Mouse (Mus musculus) lung, embryonic 15.5 days (tissue): ENCODE measurements around the gene Otud7a. TPM values are rescaled to one million over a fixed set of nuclear protein-coding genes. Genes with fewer than 3 reads are reported as not detected.

Experiments used
- ATAC-seq: fragments of 200-750 bp; cut with Nextera tagmentation; 2 replicates; pipeline ENCODE4 v1.8.0; 2017; ENCODE audit warnings: moderate number of reproducible peaks, borderline replicate concordance; ENCODE audit not compliant: low FRiP score, low TSS enrichment; ENCODE audit errors: extremely low read depth
- H3K27ac ChIP-seq: fragments of 300-500 bp; sonication (generic); 2 replicates; pipeline ENCODE4 v1.5.1; 2015; ENCODE audit warnings: moderate library complexity, mild to moderate bottlenecking, inconsistent platforms
- H3K27me3 ChIP-seq: fragments of 300-500 bp; sonication (generic); 2 replicates; pipeline ENCODE4 v1.6.1; 2015; ENCODE audit warnings: inconsistent platforms
- H3K36me3 ChIP-seq: fragments of 300-500 bp; sonication (generic); 2 replicates; pipeline ENCODE4 v1.6.1; 2015; ENCODE audit warnings: inconsistent platforms
- H3K4me1 ChIP-seq: fragments of 300-500 bp; sonication (generic); 2 replicates; pipeline ENCODE4 v1.6.1; 2015; ENCODE audit warnings: inconsistent platforms
- H3K4me2 ChIP-seq: fragments of 300-500 bp; sonication (generic); 2 replicates; pipeline ENCODE4 v1.6.1; 2015; ENCODE audit warnings: inconsistent platforms, mild to moderate bottlenecking, moderate library complexity
- H3K4me3 ChIP-seq: fragments of 300-500 bp; sonication (generic); 2 replicates; pipeline ENCODE4 v1.5.1; 2015; ENCODE audit warnings: mild to moderate bottlenecking, inconsistent platforms
- H3K9ac ChIP-seq: fragments of 300-500 bp; sonication (generic); 2 replicates; pipeline ENCODE4 v1.6.1; 2015; ENCODE audit warnings: inconsistent platforms
- H3K9me3 ChIP-seq: fragments of 300-500 bp; sonication (generic); 2 replicates; pipeline ENCODE4 v1.6.1; 2016; ENCODE audit warnings: inconsistent platforms
- WGBS: fragments of 180-500 bp; shearing (Covaris S2); methylation state at CpG from one replicate; pipeline ENCODE4 v1.1.7; 2015; 5-methylcytosine and 5-hydroxymethylcytosine counted together
- polyA plus RNA-seq: library from polyadenylated mRNA; unstranded; fragments of >200 nt; fragmentation: Nextera tagmentation; extraction: Ambion mirVana; gene quantifications from 2 replicates; pipeline ENCODE4 v1.2.1, GENCODE M21; 2015

Gene Otud7a
- polyA plus RNA-seq, 1 experiment from 2014 or later = 0.19 TPM

DNA sequence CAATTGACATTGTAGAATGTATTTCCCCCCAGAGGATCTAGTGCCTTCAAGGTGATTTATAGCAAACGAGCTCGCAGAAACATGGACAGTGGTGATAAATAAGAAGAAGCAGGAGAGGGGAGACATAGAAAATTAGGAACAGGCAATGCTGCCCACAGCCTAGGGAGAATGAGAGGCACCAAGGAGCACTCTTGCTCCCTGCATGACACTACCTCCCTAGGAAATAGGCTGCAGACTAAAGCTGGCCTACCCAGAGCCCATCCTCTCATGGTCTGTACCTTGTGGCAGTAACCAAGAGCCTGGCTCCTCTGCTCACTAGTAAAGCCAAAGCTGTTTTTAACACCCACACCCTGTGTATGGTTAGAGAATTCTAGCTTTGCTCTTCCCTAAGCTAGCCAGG lies 138.8 kb downstream of the Otud7a start:
- no peak overlapping the region for H3K4me3 ChIP-seq
- H3K4me2 ChIP-seq = no peak overlapping the region
- no peak overlapping the region for H3K27ac ChIP-seq
- ATAC-seq = no peak
- H3K4me1 ChIP-seq = no peaks in the 10 kb centered on the region
- WGBS = 84% methylated on average over 2 of the region's 2 CpGs
- no peaks in the 10 kb centered on the region for H3K36me3 ChIP-seq
- no peak overlapping the region for H3K9ac ChIP-seq
- H3K9me3 ChIP-seq = no peaks in the 10 kb centered on the region
- no peaks in the 10 kb centered on the region for H3K27me3 ChIP-seq

DNA sequence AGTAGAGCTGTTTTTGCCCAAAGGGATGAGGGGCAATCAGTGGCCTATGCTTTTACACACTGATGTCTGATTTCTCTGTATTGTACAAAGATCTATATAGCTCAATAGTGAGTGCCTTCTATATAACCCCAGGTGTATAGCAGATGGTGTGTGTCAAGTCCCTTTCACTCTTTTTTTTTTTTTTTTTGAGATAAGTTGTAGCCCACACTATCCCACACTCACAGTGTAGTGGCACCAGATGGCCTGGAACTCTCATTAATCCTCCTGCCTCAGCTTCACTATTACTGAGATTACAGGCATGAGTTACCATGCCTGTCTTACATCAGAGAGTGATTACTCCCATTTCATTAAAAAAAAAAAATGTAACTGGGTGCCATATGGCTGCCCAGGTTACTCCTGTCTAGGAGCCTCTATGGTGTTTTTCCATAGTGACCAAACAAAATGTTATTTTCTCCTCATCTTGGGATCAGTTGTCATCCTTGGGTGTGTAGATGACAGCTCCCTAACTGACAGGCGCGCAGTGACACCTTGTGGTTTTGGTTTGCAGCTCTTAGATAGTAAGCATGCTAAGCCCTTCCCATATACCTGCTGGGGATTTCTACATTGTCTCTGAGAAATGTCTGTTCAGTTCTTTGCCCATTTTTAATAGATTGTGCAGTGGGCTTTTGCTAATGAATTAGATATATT lies 141.8 kb downstream of the Otud7a start:
- Histone ChIP-seq H3K9ac (no peak overlapping the region), H3K27ac (no peak overlapping the region), H3K4me3 (no peak overlapping the region), H3K9me3 (no peaks in the 10 kb centered on the region), H3K36me3 (no peaks in the 10 kb centered on the region), H3K4me1 (no peaks in the 10 kb centered on the region), H3K4me2 (no peak overlapping the region), H3K27me3 (no peaks in the 10 kb centered on the region)
- WGBS = 58% methylated on average over 2 of the region's 2 CpGs
- no peak for ATAC-seq

- Histone ChIP-seq H3K9me3 (no peaks in the 10 kb centered on the region), H3K4me3 (no peak overlapping the region), H3K27ac (no peak overlapping the region), H3K9ac (no peak overlapping the region), H3K4me2 (no peak overlapping the region), H3K27me3 (no peaks in the 10 kb centered on the region), H3K36me3 (no peaks in the 10 kb centered on the region), H3K4me1 (no peaks in the 10 kb centered on the region)
- 58% methylated on average over 2 of the region's 2 CpGs for WGBS
- no peak for ATAC-seq
Observed at GRCm38 (mm10) chr7:63590305-63590704, 145.8 kb downstream of the Otud7a start.

DNA sequence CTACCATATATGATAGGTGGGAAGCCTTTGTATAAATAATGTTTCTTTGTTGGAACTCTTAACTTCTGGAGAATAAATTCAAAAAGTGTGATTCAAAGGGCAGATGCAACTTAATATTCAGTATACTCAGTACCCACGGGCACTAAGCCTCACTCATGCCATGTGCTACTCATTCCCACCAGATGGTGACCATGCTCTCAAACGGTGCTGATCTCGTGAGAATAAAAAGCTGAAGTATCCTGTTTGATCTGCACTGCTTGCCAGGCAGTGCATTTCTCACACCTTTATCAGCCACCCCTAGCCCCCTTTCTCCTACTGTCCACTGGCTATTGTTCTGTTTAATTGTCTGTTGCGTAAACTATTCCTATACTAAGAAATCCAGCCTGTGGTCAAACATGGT lies 146.8 kb downstream of the Otud7a start:
- no peak overlapping the region for H3K4me2 ChIP-seq
- H3K27ac ChIP-seq = no peak overlapping the region
- no peaks in the 10 kb centered on the region for H3K36me3 ChIP-seq
- H3K27me3 ChIP-seq = no peaks in the 10 kb centered on the region
- no peaks in the 10 kb centered on the region for H3K9me3 ChIP-seq
- H3K4me1 ChIP-seq = no peaks in the 10 kb centered on the region
- H3K4me3 ChIP-seq = no peak overlapping the region
- H3K9ac ChIP-seq = no peak overlapping the region
- WGBS = 61% methylated on average over 4 of the region's 4 CpGs
- no peak for ATAC-seq

DNA sequence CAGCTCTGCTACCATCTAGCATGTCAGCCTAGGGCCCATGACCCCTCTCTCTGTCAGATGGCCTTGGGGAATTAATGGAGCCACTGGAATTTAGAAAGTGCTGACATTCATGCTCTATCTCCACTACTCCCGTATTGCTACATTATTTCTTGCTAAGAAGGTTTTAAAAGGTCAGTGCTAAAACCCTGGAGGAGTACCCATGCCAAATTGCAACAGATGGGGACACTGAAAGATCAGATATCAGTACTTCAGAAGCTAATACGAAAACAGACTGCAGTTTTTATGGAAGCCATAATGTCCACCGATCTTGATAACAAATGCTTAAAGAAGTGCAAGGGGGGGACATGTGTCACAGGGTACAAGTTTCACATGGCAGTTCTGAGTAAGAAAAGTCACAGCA lies 147.5 kb downstream of the Otud7a start:
- ATAC-seq = no peak
- no peaks in the 10 kb centered on the region for H3K36me3 ChIP-seq
- 60% methylated on average over 3 of the region's 3 CpGs for WGBS
- H3K27me3 ChIP-seq = no peaks in the 10 kb centered on the region
- H3K4me3 ChIP-seq = no peak overlapping the region
- no peak overlapping the region for H3K27ac ChIP-seq
- H3K4me2 ChIP-seq = no peak overlapping the region
- H3K4me1 ChIP-seq = no peaks in the 10 kb centered on the region
- H3K9ac ChIP-seq = no peak overlapping the region
- no peaks in the 10 kb centered on the region for H3K9me3 ChIP-seq

DNA sequence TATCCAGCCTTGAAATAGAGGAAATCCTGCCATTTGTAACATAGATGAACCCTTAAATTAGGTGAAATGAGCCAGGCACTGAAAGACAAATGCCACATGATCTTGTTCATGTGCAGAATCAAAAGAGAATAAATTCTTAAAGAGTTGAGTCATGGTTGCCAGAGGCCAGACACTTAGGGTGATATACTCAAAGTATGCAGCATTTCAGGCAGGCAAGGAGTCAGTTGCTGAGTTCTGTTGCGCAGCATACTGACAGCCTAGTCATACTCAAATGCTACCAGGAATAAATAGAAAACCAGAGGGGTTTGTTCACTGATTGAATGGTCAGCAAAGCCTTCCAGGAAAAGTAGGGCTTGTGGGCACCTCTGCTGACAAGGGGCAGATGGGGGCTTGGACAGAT lies 160.3 kb downstream of the Otud7a start:
- Histone ChIP-seq H3K36me3 (no peaks in the 10 kb centered on the region), H3K4me3 (no peak overlapping the region), H3K4me2 (no peak overlapping the region), H3K27ac (no peak overlapping the region), H3K4me1 (no peaks in the 10 kb centered on the region), H3K9me3 (no peaks in the 10 kb centered on the region), H3K27me3 (no peaks in the 10 kb centered on the region), H3K9ac (no peak overlapping the region)
- ATAC-seq = no peak
- 81% methylated on average over 1 of the region's 1 CpGs for WGBS

- ATAC-seq = no peak
- H3K27me3 ChIP-seq = no peaks in the 10 kb centered on the region
- H3K9me3 ChIP-seq = no peaks in the 10 kb centered on the region
- H3K27ac ChIP-seq = no peak overlapping the region
- H3K4me2 ChIP-seq = no peak overlapping the region
- H3K9ac ChIP-seq = no peak overlapping the region
- H3K36me3 ChIP-seq = no peaks in the 10 kb centered on the region
- H3K4me1 ChIP-seq = no peaks in the 10 kb centered on the region
- no peak overlapping the region for H3K4me3 ChIP-seq
- WGBS = 80% methylated on average over 3 of the region's 3 CpGs
Observed at GRCm38 (mm10) chr7:63617018-63617417, 172.5 kb downstream of the Otud7a start.

- Histone ChIP-seq H3K4me3 (no peak overlapping the region), H3K9ac (no peak overlapping the region), H3K9me3 (no peaks in the 10 kb centered on the region), H3K4me1 (no peaks in the 10 kb centered on the region), H3K27ac (no peak overlapping the region), H3K27me3 (no peaks in the 10 kb centered on the region), H3K4me2 (no peak overlapping the region), H3K36me3 (no peaks in the 10 kb centered on the region)
- WGBS = 85% methylated on average over 5 of the region's 5 CpGs
- no peak for ATAC-seq
Observed at GRCm38 (mm10) chr7:63620776-63621340, 176.3 kb downstream of the Otud7a start.

DNA sequence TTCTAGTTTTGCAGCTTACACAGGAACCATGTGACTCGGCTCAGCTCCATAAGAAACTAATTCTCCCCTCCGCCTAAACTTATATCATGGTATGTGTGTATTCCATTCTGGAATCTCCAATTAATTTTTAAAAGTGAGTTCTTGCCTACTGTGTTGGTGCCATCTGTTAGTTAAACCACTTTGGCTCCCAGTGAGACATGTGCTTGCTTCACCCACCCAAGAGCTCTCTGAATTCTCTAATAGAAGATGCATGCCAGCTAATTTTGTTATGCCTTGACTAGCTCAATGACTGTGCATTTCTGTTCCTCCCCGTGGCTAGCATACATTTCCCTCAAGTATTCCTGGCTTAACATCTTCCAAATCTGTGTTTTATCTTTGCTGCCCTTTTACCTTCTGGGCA lies 193.1 kb downstream of the Otud7a start:
- no peak for ATAC-seq
- H3K27ac ChIP-seq = no peak overlapping the region
- no peaks in the 10 kb centered on the region for H3K36me3 ChIP-seq
- no peaks in the 10 kb centered on the region for H3K4me1 ChIP-seq
- no peak overlapping the region for H3K4me3 ChIP-seq
- no peak overlapping the region for H3K4me2 ChIP-seq
- H3K9ac ChIP-seq = no peak overlapping the region
- WGBS = 79% methylated on average over 3 of the region's 3 CpGs
- H3K27me3 ChIP-seq = no peaks in the 10 kb centered on the region
- H3K9me3 ChIP-seq = no peaks in the 10 kb centered on the region

DNA sequence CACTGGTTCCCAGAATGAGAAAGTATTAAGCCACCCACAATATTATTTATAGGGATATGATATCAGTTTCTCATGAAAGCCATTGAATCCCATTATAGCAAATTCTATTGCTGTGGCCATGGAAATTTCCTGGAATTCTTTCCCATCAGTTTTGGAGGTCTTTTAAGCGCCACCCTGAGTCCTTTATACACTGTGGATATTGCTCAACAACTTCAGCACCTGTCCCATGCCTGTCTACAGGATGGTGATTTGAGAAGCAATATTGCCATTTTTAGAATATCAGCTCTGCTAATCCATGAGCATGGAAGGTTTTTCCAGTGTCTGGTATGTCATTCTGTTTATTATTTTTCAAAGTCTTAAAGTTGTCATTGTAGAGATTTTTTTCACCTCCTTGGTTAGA lies 199.5 kb downstream of the Otud7a start:
- no peak overlapping the region for H3K4me2 ChIP-seq
- WGBS = 57% methylated on average over 1 of the region's 1 CpGs
- H3K9ac ChIP-seq = no peak overlapping the region
- H3K27me3 ChIP-seq = no peaks in the 10 kb centered on the region
- H3K4me3 ChIP-seq = no peak overlapping the region
- no peaks in the 10 kb centered on the region for H3K4me1 ChIP-seq
- no peak for ATAC-seq
- H3K9me3 ChIP-seq = no peaks in the 10 kb centered on the region
- no peaks in the 10 kb centered on the region for H3K36me3 ChIP-seq
- no peak overlapping the region for H3K27ac ChIP-seq

GRCm38 (mm10) chr7:63647136-63647535 lies 202.6 kb downstream of the Otud7a start:
- Histone ChIP-seq H3K9me3 (no peaks in the 10 kb centered on the region), H3K4me1 (no peaks in the 10 kb centered on the region), H3K27ac (no peak overlapping the region), H3K27me3 (no peaks in the 10 kb centered on the region), H3K9ac (no peak overlapping the region), H3K4me2 (no peak overlapping the region), H3K4me3 (no peak overlapping the region), H3K36me3 (no peaks in the 10 kb centered on the region)
- WGBS = 65% methylated on average over 1 of the region's 1 CpGs
- ATAC-seq = no peak

- WGBS = 64% methylated on average over 1 of the region's 1 CpGs
- no peak for ATAC-seq
- Histone ChIP-seq H3K4me1 (no peaks in the 10 kb centered on the region), H3K4me2 (no peak overlapping the region), H3K4me3 (no peak overlapping the region), H3K27ac (no peak overlapping the region), H3K27me3 (no peaks in the 10 kb centered on the region), H3K9me3 (no peaks in the 10 kb centered on the region), H3K36me3 (no peaks in the 10 kb centered on the region), H3K9ac (no peak overlapping the region)
Observed at GRCm38 (mm10) chr7:63660261-63660660, 215.7 kb downstream of the Otud7a start.

DNA sequence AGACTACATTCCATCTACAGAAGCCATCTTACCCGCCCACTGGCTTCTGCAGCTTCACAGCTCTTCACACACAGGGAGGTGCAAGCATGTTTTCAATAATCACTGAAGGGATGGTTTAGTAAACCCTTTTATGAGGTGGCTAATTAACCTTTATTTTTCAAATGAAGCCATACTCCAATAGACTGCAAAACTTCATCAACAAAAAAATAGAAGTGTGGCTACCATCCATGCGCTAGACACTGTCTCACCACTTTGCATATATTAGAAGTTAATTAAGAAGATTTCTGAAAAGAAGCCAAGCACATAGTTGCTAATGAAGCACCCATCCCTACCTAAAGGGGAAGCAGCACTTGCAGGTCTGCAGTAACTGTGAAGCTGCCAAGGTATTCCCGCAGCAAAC lies 218.2 kb downstream of the Otud7a start:
- Histone ChIP-seq H3K27ac (no peak overlapping the region), H3K4me1 (no peaks in the 10 kb centered on the region), H3K36me3 (no peaks in the 10 kb centered on the region), H3K9me3 (no peaks in the 10 kb centered on the region), H3K27me3 (no peaks in the 10 kb centered on the region), H3K4me2 (no peak overlapping the region), H3K4me3 (no peak overlapping the region), H3K9ac (no peak overlapping the region)
- ATAC-seq = no peak
- WGBS = 84% methylated on average over 3 of the region's 3 CpGs
